Mouse (Mus musculus): ENCODE measurements around the gene Slc9a3r1.

- TF ChIP-seq CTCF (IDR thresholded peaks at IDR 0.05; ENCODE audit: low read depth, low read length) (no peak), POLR2A (IDR thresholded peaks at IDR 0.05; ENCODE audit: extremely low read depth, insufficient read depth, low read length) (no peak)
Measured at GRCm38 (mm10) chr11:115192180-115192579, 29.0 kb downstream of the Slc9a3r1 start.
